Mouse (Mus musculus) thymus, postnatal 4 days (tissue): ENCODE data around the gene Gm38393.

ENCODE experiments used
- DNase-seq: peaks from one replicate; pipeline ENCODE4 v3.0.0; 2021

The Gm38393 gene

DNA sequence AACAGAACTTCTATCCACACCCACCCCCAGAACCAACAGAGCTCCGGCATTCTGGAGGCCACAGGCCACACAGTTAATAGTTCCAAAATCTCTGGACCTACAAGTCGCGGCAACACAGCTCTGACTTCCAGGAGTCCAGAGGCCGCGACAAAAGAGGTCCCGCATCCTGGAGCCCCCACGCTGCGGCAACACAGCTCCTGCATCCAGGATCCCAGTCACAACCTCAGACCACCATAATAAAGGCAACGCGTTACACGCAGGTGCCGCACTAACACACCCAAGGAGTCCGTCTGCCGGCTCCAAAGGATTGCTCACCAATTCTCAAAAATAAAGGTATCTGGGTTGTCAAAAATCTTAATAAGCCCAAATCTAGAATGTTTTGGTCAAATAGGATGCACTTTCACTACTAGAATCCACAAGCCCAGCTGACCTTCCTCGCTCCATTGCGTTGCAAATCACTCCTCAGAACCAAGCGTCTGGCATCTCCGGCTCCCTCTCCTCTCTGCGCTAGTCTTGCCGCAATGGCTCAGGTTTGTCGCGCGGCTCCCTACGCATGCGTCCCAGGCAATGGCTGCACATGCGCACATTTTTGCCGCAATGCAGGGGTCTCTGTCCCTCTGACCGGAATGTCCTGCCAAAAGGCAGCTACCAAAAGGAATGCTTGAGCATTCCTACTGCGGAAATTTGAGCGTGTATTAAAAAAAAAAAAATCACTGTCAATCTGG lies at the start of gene Gm38393, which contains the start of gene Snurf:
Gm38393 (minus strand) TSS at position 459 of the 725 bp plus-strand sequence.
Snurf (minus strand) TSS at position 444 of the 725 bp plus-strand sequence.
- DNase-seq, result peak; percentile 55

DNA sequence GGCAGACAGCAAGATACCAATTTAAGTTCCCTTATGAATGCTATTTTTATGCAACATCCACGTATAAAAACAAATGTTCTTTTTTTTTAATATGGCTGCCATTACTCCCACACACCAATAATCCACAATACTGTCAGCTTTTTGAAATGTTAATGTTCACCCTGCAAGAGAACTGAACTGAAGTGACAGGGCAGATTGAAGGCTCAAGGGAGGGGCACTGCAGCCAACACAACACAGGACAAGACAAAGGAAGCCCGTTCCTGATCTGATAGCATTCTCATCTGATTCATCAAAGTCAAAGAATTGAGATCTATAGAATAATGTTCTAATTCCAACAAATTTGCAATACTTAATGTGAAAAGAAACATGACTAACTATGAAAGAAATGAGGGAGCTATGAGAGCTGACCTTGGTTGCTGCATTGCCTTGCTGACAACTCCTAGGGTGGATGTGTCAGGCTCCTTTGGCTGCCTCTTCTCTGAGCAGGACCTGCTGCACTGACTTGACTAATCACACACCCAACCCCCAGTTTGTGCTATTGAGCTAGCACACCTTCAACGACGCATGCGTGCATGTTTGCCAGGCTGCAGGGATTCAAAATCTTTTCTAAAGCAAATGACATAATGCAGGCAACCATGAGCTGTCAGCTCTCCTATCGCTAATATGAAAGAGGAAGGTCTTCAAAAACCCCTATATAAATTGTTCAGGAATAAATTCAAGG lies 42.8 kb upstream of the Gm38393 start:
- no peak for DNase-seq

DNA sequence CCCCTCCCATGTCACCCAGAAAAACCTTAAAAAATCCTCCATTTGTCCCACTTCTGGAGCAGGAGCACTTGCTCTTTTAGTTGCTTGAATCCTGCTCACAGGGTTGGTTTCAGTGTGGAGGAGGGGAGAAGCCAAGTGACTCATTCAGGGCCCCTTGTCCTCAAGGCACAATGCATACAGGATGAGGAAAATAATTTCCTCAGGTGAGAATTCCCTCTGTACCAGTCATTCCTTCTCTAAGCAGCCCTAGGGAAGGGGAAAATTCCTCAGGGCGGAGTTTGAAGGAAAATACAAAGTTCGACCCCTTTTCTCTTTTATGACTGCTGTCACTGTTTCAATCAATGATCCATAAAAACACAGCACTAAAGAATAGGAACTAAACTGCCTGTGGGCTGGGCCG lies 8.3 kb upstream of the Gm38393 start:
- DNase-seq, result no peak

DNA sequence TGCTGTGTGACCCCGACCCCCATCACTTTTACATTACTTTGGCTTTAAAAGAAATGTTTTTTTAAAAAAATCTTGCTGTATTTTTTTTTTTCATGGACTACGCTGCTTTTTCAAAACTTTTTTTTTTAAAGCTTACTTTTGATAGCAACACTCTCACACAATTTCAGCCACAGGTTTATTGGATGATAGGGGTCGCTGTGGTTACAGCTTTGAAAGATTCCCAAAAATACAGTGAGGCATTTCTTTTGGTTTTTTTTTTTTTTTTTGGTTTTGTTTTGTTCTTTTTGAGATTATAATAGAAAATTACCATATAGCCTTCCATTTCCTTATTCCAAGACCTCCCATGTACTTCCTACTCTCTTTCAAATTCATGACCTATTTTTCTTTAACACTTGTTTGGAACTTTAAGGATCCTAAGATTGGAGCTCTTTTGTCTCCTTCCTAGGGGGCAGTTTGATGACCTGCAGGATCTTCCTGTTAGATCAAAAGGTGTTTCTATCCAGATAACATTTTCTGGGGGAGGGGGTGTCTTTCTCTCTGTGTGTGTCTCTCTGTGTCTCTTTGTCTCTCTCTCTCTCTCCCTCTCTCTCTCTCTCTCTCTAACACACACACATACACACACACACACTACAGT lies 3.0 kb upstream of the Gm38393 start:
- DNase-seq, result no peak

DNA sequence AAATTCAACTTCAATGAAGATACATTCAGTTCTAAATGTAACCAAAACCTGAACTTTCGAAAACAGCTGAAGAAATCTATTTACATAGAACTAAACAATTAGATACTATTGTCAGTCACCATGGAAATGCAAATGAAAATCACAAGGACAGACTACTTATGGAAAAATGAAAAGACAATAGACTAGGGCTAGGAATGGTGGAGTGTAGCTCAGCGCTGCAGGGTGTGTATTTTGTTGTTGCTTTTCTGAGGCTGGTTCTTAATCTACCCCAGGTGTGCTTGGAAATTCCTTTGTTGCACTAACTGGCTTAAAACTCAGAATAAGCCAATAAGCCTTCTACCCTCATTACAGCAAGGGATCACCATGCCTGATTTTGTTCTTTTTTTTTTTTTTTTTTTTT lies 1.4 kb upstream of the Gm38393 start:
- no peak for DNase-seq

DNA sequence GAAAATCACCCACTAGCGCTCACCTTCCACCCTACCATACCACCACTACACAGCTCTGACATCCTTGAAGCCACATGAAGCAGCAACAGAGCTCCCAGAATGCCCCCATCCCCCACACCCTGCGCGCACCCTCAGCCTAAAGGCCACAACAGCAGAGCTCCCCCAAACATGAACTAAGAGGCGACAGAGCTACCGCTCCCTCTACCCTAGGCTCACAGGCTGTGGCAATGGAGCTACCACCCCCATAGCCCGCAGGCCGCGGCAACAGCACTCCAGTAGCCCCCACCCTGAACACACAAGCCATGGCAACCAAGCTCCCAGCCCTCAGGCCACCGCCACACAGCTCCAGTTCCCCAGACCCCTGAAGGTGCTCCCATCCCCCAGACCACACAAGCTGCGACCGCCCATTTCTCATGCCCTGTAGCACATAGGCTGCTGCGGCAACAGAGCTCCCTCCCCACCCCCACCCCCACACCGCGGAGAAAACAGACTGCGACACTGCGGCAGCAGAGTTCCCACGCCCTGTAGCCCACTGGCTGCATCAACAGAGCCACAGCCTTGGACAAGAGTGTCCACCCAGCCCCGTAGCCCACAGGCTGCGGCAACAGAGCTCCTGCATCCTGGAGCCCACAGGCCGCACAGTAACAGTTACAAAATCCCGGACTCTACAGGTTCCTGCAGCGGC lies 801 bp downstream of the Gm38393 start:
- DNase-seq, result peak; percentile 62

DNA sequence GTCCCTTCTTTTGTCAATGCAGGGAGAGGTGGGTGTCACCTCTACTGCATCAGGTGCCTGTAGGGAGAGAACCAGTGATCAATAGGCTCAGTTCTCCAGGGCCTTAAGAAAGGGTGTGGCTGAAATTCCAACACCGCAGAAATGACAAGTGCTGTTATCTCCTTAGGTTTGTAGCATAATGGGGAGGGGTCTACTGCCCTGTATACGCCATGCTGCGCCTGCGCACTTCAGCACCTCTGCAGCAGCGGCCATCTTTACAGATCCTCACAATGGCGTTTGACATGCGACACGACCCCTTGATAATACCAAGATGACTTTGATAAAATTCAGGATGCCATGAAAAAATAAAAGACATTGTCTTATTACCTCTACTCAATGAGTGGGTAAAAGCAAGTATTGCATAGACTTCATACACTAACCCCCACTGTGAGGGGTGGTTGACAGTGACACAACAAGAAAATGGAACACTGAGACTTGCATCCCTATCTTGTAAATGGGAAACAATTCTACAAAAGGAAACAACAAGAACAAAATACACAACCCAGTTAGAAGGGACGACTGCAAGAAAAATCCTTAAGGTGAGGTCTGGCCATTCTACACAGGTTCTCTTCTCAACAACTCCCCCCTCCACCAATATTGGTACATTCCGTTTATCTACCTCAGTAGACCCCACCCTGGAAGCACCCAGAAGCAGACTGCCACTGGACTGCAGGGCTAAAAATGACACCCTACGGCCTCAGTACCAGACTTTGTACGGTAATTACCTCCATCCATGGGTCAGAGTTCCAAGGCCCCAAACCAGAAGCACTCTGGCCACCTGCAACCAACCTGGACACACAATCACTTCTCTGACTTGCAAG lies 1.6 kb downstream of the Gm38393 start:
- no peak for DNase-seq

DNA sequence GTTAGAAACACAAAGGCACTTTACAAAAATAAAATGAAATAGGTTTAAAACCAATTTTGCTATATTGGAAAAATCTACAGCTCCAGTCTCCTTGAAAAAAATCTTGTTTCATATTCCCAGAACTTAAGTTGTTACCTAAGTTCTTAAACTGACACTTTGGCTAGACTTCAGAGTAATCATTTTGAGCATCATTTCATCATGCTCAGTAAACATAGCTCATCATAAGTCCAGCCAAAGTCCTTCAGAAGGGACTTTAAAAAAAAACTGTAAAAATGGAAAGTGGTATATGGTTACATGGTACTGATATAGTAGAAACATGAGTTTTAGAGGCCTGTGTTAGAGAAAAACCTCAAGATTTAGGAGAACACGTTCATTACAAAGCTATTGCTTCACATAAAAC lies 26.2 kb downstream of the Gm38393 start:
- DNase-seq, result no peak
